Mouse (Mus musculus): Measurements from ENCODE around the gene Ppan. TPM values are rescaled to one million over a fixed set of nuclear protein-coding genes. Genes with fewer than 3 reads are reported as not detected.

The Ppan gene
- polyA plus RNA-seq, 1 experiment from 2014 or later, result 57.1 TPM

- Histone ChIP-seq H3K4me3 (ENCODE audit: low read depth, low read length) (no peak overlapping the region), H3K9me3 (ENCODE audit: control insufficient read depth, low read length) (no peaks in the 10 kb centered on the region), H3K9ac (ENCODE audit: low read length) (no peak overlapping the region), H3K27me3 (ENCODE audit: control insufficient read depth, insufficient read depth, low read length) (no peaks in the 10 kb centered on the region), H3K27ac (ENCODE audit: low read depth, low read length) (no peak overlapping the region), H3K4me1 (ENCODE audit: control insufficient read depth, insufficient read depth, low read length) (peaks cover 4% of the 10 kb centered on the region; the same call in 1 of the 2 replicates), H3K4me2 (no peak overlapping the region), H3K36me3 (ENCODE audit: control insufficient read depth, insufficient read depth, low read length) (peaks cover 36% of the 10 kb centered on the region)
- WGBS, result 95% methylated on average over 5 of the region's 5 CpGs
- DNase-seq (ENCODE audit: low spot score, missing footprints), result no peak
- ATAC-seq (ENCODE audit: low FRiP score), result no peak
These were observed 2.4 kb downstream of the Ppan start for GRCm38 (mm10) chr9:20890411-20890810.

- H3K4me3 ChIP-seq (ENCODE audit: low read depth, low read length), result no peak overlapping the region
- H3K9me3 ChIP-seq (ENCODE audit: control insufficient read depth, low read length), result no peaks in the 10 kb centered on the region
- peaks cover 45% of the 10 kb centered on the region for H3K36me3 ChIP-seq (ENCODE audit: control insufficient read depth, insufficient read depth, low read length)
- no peak overlapping the region for H3K4me2 ChIP-seq
- ATAC-seq (ENCODE audit: low FRiP score) (no peak), DNase-seq (ENCODE audit: low spot score, missing footprints) (no peak)
- H3K27me3 ChIP-seq (ENCODE audit: control insufficient read depth, insufficient read depth, low read length), result no peaks in the 10 kb centered on the region
- WGBS, result 86% methylated on average over 26 of the region's 26 CpGs
- no peak overlapping the region for H3K9ac ChIP-seq (ENCODE audit: low read length)
- H3K27ac ChIP-seq (ENCODE audit: low read depth, low read length), result no peak overlapping the region
- H3K4me1 ChIP-seq (ENCODE audit: control insufficient read depth, insufficient read depth, low read length), result peaks cover 4% of the 10 kb centered on the region; the same call in 1 of the 2 replicates
These were observed 3.5 kb downstream of the Ppan start for GRCm38 (mm10) chr9:20891339-20892103.

- Histone ChIP-seq H3K4me3 (ENCODE audit: low read depth, low read length) (no peak overlapping the region), H3K4me2 (no peak overlapping the region), H3K36me3 (ENCODE audit: control insufficient read depth, insufficient read depth, low read length) (peaks cover 45% of the 10 kb centered on the region), H3K27ac (ENCODE audit: low read depth, low read length) (no peak overlapping the region), H3K27me3 (ENCODE audit: control insufficient read depth, insufficient read depth, low read length) (no peaks in the 10 kb centered on the region), H3K4me1 (ENCODE audit: control insufficient read depth, insufficient read depth, low read length) (peaks cover 5% of the 10 kb centered on the region), H3K9me3 (ENCODE audit: control insufficient read depth, low read length) (no peaks in the 10 kb centered on the region), H3K9ac (ENCODE audit: low read length) (no peak overlapping the region)
- DNase-seq (ENCODE audit: low spot score, missing footprints) (no peak), ATAC-seq (ENCODE audit: low FRiP score) (no peak)
- WGBS, result 85% methylated on average over 5 of the region's 5 CpGs
These were observed 4.2 kb downstream of the Ppan start for GRCm38 (mm10) chr9:20892104-20892653.

- peaks cover 45% of the 10 kb centered on the region for H3K36me3 ChIP-seq (ENCODE audit: control insufficient read depth, insufficient read depth, low read length)
- WGBS, result 65% methylated on average over 5 of the region's 5 CpGs
- ATAC-seq (ENCODE audit: low FRiP score), result no peak
These were observed 5.1 kb downstream of the Ppan start for GRCm38 (mm10) chr9:20893069-20893468.

GRCm38 (mm10) chr9:20893590-20894343 is 5.8 kb downstream of the Ppan start:
- H3K9me3 ChIP-seq (ENCODE audit: control insufficient read depth, low read length), result no peaks in the 10 kb centered on the region
- no peak for ATAC-seq (ENCODE audit: low FRiP score)
- 88% methylated on average over 13 of the region's 13 CpGs for WGBS
- H3K27ac ChIP-seq (ENCODE audit: low read depth, low read length), result no peak overlapping the region
- H3K36me3 ChIP-seq (ENCODE audit: control insufficient read depth, insufficient read depth, low read length), result peaks cover 45% of the 10 kb centered on the region
- no peaks in the 10 kb centered on the region for H3K27me3 ChIP-seq (ENCODE audit: control insufficient read depth, insufficient read depth, low read length)
- no peak overlapping the region for H3K4me3 ChIP-seq (ENCODE audit: low read depth, low read length)
- H3K4me2 ChIP-seq, result no peak overlapping the region
- no peak for DNase-seq (ENCODE audit: low spot score, missing footprints)
- no peak overlapping the region for H3K9ac ChIP-seq (ENCODE audit: low read length)
- peaks cover 12% of the 10 kb centered on the region for H3K4me1 ChIP-seq (ENCODE audit: control insufficient read depth, insufficient read depth, low read length)

More at GRCm38 (mm10) chr9:20893069-20893468, 5.1 kb downstream of the Ppan start:
- no peak for DNase-seq (ENCODE audit: low spot score, missing footprints)
- Histone ChIP-seq H3K9ac (ENCODE audit: low read length) (no peak overlapping the region), H3K27me3 (ENCODE audit: control insufficient read depth, insufficient read depth, low read length) (no peaks in the 10 kb centered on the region), H3K9me3 (ENCODE audit: control insufficient read depth, low read length) (no peaks in the 10 kb centered on the region), H3K4me1 (ENCODE audit: control insufficient read depth, insufficient read depth, low read length) (peaks cover 12% of the 10 kb centered on the region), H3K4me2 (no peak overlapping the region), H3K4me3 (ENCODE audit: low read depth, low read length) (no peak overlapping the region), H3K27ac (ENCODE audit: low read depth, low read length) (no peak overlapping the region)

- H3K27me3 ChIP-seq (ENCODE audit: control insufficient read depth, insufficient read depth, low read length), result no peaks in the 10 kb centered on the region
- H3K4me2 ChIP-seq, result no peak overlapping the region
- ATAC-seq (ENCODE audit: low FRiP score) (no peak), DNase-seq (ENCODE audit: low spot score, missing footprints) (no peak)
- H3K4me3 ChIP-seq (ENCODE audit: low read depth, low read length), result no peak overlapping the region
- 94% methylated on average over 15 of the region's 15 CpGs for WGBS
- no peak overlapping the region for H3K9ac ChIP-seq (ENCODE audit: low read length)
- H3K36me3 ChIP-seq (ENCODE audit: control insufficient read depth, insufficient read depth, low read length), result peaks cover 43% of the 10 kb centered on the region
- H3K4me1 ChIP-seq (ENCODE audit: control insufficient read depth, insufficient read depth, low read length), result peaks cover 9% of the 10 kb centered on the region
- no peak overlapping the region for H3K27ac ChIP-seq (ENCODE audit: low read depth, low read length)
- H3K9me3 ChIP-seq (ENCODE audit: control insufficient read depth, low read length), result no peaks in the 10 kb centered on the region
These were observed 6.7 kb downstream of the Ppan start for GRCm38 (mm10) chr9:20894629-20895028.

- no peak overlapping the region for H3K4me2 ChIP-seq
- DNase-seq (ENCODE audit: low spot score, missing footprints) (no peak), ATAC-seq (ENCODE audit: low FRiP score) (no peak)
- H3K4me1 ChIP-seq (ENCODE audit: control insufficient read depth, insufficient read depth, low read length), result peaks cover 9% of the 10 kb centered on the region
- whole genome bisulfite sequencing, result 94% methylated on average over 9 of the region's 9 CpGs
- no peaks in the 10 kb centered on the region for H3K9me3 ChIP-seq (ENCODE audit: control insufficient read depth, low read length)
- H3K9ac ChIP-seq (ENCODE audit: low read length), result no peak overlapping the region; the same call in 1 of the 2 replicates
- peaks cover 39% of the 10 kb centered on the region for H3K36me3 ChIP-seq (ENCODE audit: control insufficient read depth, insufficient read depth, low read length)
- H3K27ac ChIP-seq (ENCODE audit: low read depth, low read length), result no peak overlapping the region
- H3K27me3 ChIP-seq (ENCODE audit: control insufficient read depth, insufficient read depth, low read length), result no peaks in the 10 kb centered on the region
- no peak overlapping the region for H3K4me3 ChIP-seq (ENCODE audit: low read depth, low read length)
These were observed 7.4 kb downstream of the Ppan start for GRCm38 (mm10) chr9:20895382-20895781.

- H3K4me2 ChIP-seq, result peak overlapping the region; percentile 86
- no peak overlapping the region for H3K27ac ChIP-seq (ENCODE audit: low read depth, low read length)
- H3K27me3 ChIP-seq (ENCODE audit: control insufficient read depth, insufficient read depth, low read length), result no peaks in the 10 kb centered on the region
- DNase-seq (ENCODE audit: low spot score, missing footprints) (no peak), ATAC-seq (ENCODE audit: low FRiP score) (peak; percentile 70)
- WGBS, result 4% methylated on average over 31 of the region's 39 CpGs
- H3K36me3 ChIP-seq (ENCODE audit: control insufficient read depth, insufficient read depth, low read length), result peaks cover 25% of the 10 kb centered on the region
- H3K9ac ChIP-seq (ENCODE audit: low read length), result peak overlapping the region; percentile 95
- H3K4me3 ChIP-seq (ENCODE audit: low read depth, low read length), result peak overlapping the region; percentile 85
- peaks cover 9% of the 10 kb centered on the region for H3K4me1 ChIP-seq (ENCODE audit: control insufficient read depth, insufficient read depth, low read length)
- no peaks in the 10 kb centered on the region for H3K9me3 ChIP-seq (ENCODE audit: control insufficient read depth, low read length)
These were observed 9.9 kb downstream of the Ppan start for GRCm38 (mm10) chr9:20897736-20898510.
